Mouse (Mus musculus) liver, postnatal 0 days (tissue): ENCODE measurements around the gene Jak2. TPM values are rescaled to one million over a fixed set of nuclear protein-coding genes. Genes with fewer than 3 reads are reported as not detected.
A peak's percentile ranks its signal among the peaks of the same experiment; 100 is the strongest.

Experiments
- ATAC-seq: fragments of 200-750 bp; cut with Nextera tagmentation; 2 replicates; pipeline ENCODE4 v1.8.0; 2017; ENCODE audit warnings: mild to moderate bottlenecking, moderate library complexity
- DNase-seq: peaks from one replicate; pipeline ENCODE4 v3.0.0-alpha.2; 2016
- H3K27ac ChIP-seq: fragments of 300-500 bp; sonication (generic); 2 replicates; pipeline ENCODE4 v1.5.1; 2014; ENCODE audit warnings: antibody characterized with exemption, moderate library complexity, mild to moderate bottlenecking, low read depth
- H3K27me3 ChIP-seq: fragments of 300-500 bp; sonication (generic); 2 replicates; pipeline ENCODE4 v1.6.1; 2014; ENCODE audit warnings: low read length, control low read depth, mixed read lengths; ENCODE audit not compliant: insufficient read depth
- H3K36me3 ChIP-seq: fragments of 300-500 bp; sonication (generic); replicated peaks from 2 replicates; pipeline ENCODE4 v1.6.1; 2014; ENCODE audit warnings: mild to moderate bottlenecking, control low read depth, low read length, moderate library complexity, mixed read lengths; ENCODE audit not compliant: insufficient read depth
- H3K4me1 ChIP-seq: fragments of 300-500 bp; sonication (generic); 2 replicates; pipeline ENCODE4 v1.6.1; 2014; ENCODE audit warnings: antibody characterized with exemption, mild to moderate bottlenecking, control low read depth; ENCODE audit not compliant: insufficient read depth
- H3K4me2 ChIP-seq: fragments of 300-500 bp; sonication (generic); 2 replicates; pipeline ENCODE4 v1.6.1; 2014; ENCODE audit warnings: low read depth, mild to moderate bottlenecking, low read length, moderate library complexity, mixed read lengths
- H3K4me3 ChIP-seq: fragments of 300-500 bp; sonication (generic); 2 replicates; pipeline ENCODE4 v1.5.1; 2014; ENCODE audit warnings: low read depth, low read length
- H3K9ac ChIP-seq: fragments of 300-500 bp; sonication (generic); replicated peaks from 2 replicates; pipeline ENCODE4 v1.6.1; 2014; ENCODE audit warnings: mild to moderate bottlenecking, moderate library complexity
- H3K9me3 ChIP-seq: fragments of 300-500 bp; sonication (generic); 2 replicates; pipeline ENCODE4 v1.6.1; 2016; ENCODE audit warnings: mild to moderate bottlenecking, control low read depth, low read length, mixed read lengths
- CTCF ChIP-seq: sonication (generic); IDR thresholded peaks from 2 replicates; pipeline ENCODE4 v1.5.1; 2016; ENCODE audit warnings: antibody characterized with exemption, low read depth
- EP300 ChIP-seq: IDR thresholded peaks from 2 replicates; pipeline ENCODE4 v1.6.1; 2016; ENCODE audit warnings: antibody characterized with exemption, low read depth, mild to moderate bottlenecking
- WGBS: fragments of 180-500 bp; shearing (Covaris S2); extraction: QIAGEN DNeasy Blood & Tissue Kit; methylation state at CpG from one replicate; pipeline ENCODE4 v1.1.7; 2014; ENCODE audit not compliant: insufficient replicate concordance; 5-methylcytosine and 5-hydroxymethylcytosine counted together
- polyA plus RNA-seq: library from polyadenylated mRNA; unstranded; fragments of >200 nt; fragmentation: Nextera tagmentation; extraction: Ambion mirVana; gene quantifications from 2 replicates; pipeline ENCODE4 v1.2.1, GENCODE M21; 2015

Jak2 gene
- 5.6 and 6.0 TPM in 2 replicates for polyA plus RNA-seq

- peak; percentile 92 for ATAC-seq
- Histone ChIP-seq H3K4me2 (peak within 1 kb of the TSS; percentile 84), H3K4me3 (peak within 1 kb of the TSS; percentile 97), H3K27me3 (no peaks in the 10 kb centered on the region), H3K9me3 (no peaks in the 10 kb centered on the region), H3K9ac (peak within 1 kb of the TSS; percentile 99), H3K4me1 (peaks cover 46% of the 10 kb centered on the region), H3K27ac (peak within 1 kb of the TSS; percentile 98), H3K36me3 (no peaks in the 10 kb centered on the region)
- 2% methylated on average over 46 of the region's 114 CpGs for WGBS
- TF ChIP-seq EP300, result no peak
- peak; percentile 55 for TF ChIP-seq CTCF
- DNase-seq, result peak; percentile 96
Measured at GRCm38 (mm10) chr19:29251191-29251957, at the start of gene Jak2. TSS of gene Jak2 (plus strand) at chr19:29251828.

- Histone ChIP-seq H3K36me3 (no peaks in the 10 kb centered on the region), H3K27me3 (no peaks in the 10 kb centered on the region), H3K4me1 (0 out of 2 replicates have a peak, but pooled peaks cover 18% of the 10 kb centered on the region), H3K9me3 (peaks cover 5% of the 10 kb centered on the region; the same call in 1 of the 2 replicates), H3K4me3 (no peak overlapping the region), H3K9ac (no peak overlapping the region), H3K4me2 (no peak overlapping the region), H3K27ac (no peak overlapping the region)
- peak; percentile 72 for ATAC-seq
- 35% methylated on average over 2 of the region's 2 CpGs for WGBS
- peak; percentile 69 for TF ChIP-seq CTCF
- TF ChIP-seq EP300, result peak; percentile 68
- DNase-seq, result peak; percentile 27
Measured at GRCm38 (mm10) chr19:29203337-29203736, 48.3 kb upstream of the Jak2 start.

- H3K36me3 ChIP-seq, result no peaks in the 10 kb centered on the region
- H3K4me3 ChIP-seq, result no peak overlapping the region
- no peak overlapping the region for H3K9ac ChIP-seq
- no peaks in the 10 kb centered on the region for H3K27me3 ChIP-seq
- H3K9me3 ChIP-seq, result peaks cover 5% of the 10 kb centered on the region; the same call in 1 of the 2 replicates
- no peak overlapping the region for H3K4me2 ChIP-seq
- DNase-seq, result no peak
- no peak for ATAC-seq
- 0 out of 2 replicates have a peak, but pooled peaks cover 13% of the 10 kb centered on the region for H3K4me1 ChIP-seq
- TF ChIP-seq EP300 (no peak), CTCF (no peak)
- H3K27ac ChIP-seq, result no peak overlapping the region
- 60% methylated on average over 4 of the region's 4 CpGs for WGBS
Measured at GRCm38 (mm10) chr19:29204583-29204982, 47.0 kb upstream of the Jak2 start.

GRCm38 (mm10) chr19:29205267-29205666 lies 46.4 kb upstream of the Jak2 start:
- ATAC-seq (no peak), DNase-seq (no peak)
- Histone ChIP-seq H3K9me3 (peaks cover 5% of the 10 kb centered on the region; the same call in 1 of the 2 replicates), H3K27me3 (no peaks in the 10 kb centered on the region), H3K27ac (no peak overlapping the region), H3K36me3 (no peaks in the 10 kb centered on the region), H3K9ac (no peak overlapping the region), H3K4me3 (no peak overlapping the region), H3K4me1 (0 out of 2 replicates have a peak, but pooled peaks cover 13% of the 10 kb centered on the region), H3K4me2 (no peak overlapping the region)
- no peak for TF ChIP-seq CTCF
- TF ChIP-seq EP300, result no peak
- 79% methylated on average over 2 of the region's 2 CpGs for WGBS

- 48% methylated on average over 7 of the region's 7 CpGs for WGBS
- Histone ChIP-seq H3K4me2 (no peak overlapping the region), H3K36me3 (no peaks in the 10 kb centered on the region), H3K27me3 (no peaks in the 10 kb centered on the region), H3K4me1 (no peaks in the 10 kb centered on the region), H3K9ac (no peak overlapping the region), H3K4me3 (no peak overlapping the region), H3K27ac (no peak overlapping the region), H3K9me3 (no peaks in the 10 kb centered on the region)
- no peak; the same call in 1 of the 2 replicates for ATAC-seq
- TF ChIP-seq EP300 (no peak), CTCF (no peak)
- DNase-seq, result no peak
Measured at GRCm38 (mm10) chr19:29209898-29210297, 41.7 kb upstream of the Jak2 start.

GRCm38 (mm10) chr19:29210319-29210718 lies 41.3 kb upstream of the Jak2 start:
- no peak for TF ChIP-seq EP300
- TF ChIP-seq CTCF, result peak; percentile 32
- no peak overlapping the region for H3K27ac ChIP-seq

More at GRCm38 (mm10) chr19:29210319-29210718, 41.3 kb upstream of the Jak2 start:
- ATAC-seq, result no peak
- Histone ChIP-seq H3K36me3 (no peaks in the 10 kb centered on the region), H3K9ac (no peak overlapping the region), H3K27me3 (no peaks in the 10 kb centered on the region), H3K9me3 (no peaks in the 10 kb centered on the region), H3K4me3 (no peak overlapping the region), H3K4me1 (no peaks in the 10 kb centered on the region), H3K4me2 (no peak overlapping the region)
- 91% methylated on average over 9 of the region's 9 CpGs for WGBS
- no peak for DNase-seq
